Mouse (Mus musculus): ENCODE results near the gene Ptger4. TPM values are rescaled to one million over a fixed set of nuclear protein-coding genes. Genes with fewer than 3 reads are reported as not detected.

The Ptger4 gene
- total and polyA plus RNA-seq, 3 experiments: 4.4 to 6.5 (median 4.7) TPM

GRCm38 (mm10) chr15:5266095-5266494 lies 22.1 kb upstream of the Ptger4 start:
- in situ Hi-C loops (cut with MboI; ENCODE audit: low pct_ligation_motif_present, low pct_unique_long_range_greater_than_20kb, low sequenced_read_pairs): no loop called here
- Histone ChIP-seq H3K4me2 (ENCODE audit: insufficient read depth, low read depth, poor library complexity, severe bottlenecking) (no peak overlapping the region), H3K27me3 (replicated peaks) (no peaks in the 10 kb centered on the region), H3K36me3 (replicated peaks in 1 of 2; ENCODE audit: control insufficient read depth in 1 of 2, insufficient read depth in 1 of 2, low read length in 1 of 2) (no peaks in the 10 kb centered on the region), H3K9ac (ENCODE audit: insufficient read depth, low read depth) (no peak overlapping the region), H3K4me3 (replicated peaks in 1 of 3; ENCODE audit: low read depth in 2 of 3, low read length in 2 of 3, poor library complexity in 1 of 3) (no peak overlapping the region), H3K9me3 (replicated peaks; ENCODE audit: low read length) (no peaks in the 10 kb centered on the region), H3K4me1 (ENCODE audit: control insufficient read depth in 1 of 2, insufficient read depth in 2 of 2) (peaks cover 3 to 19% of the 10 kb centered on the region in 2 experiments), H3K79me2 (replicated peaks; ENCODE audit: control insufficient read depth, extremely low read depth, insufficient read depth, poor library complexity, severe bottlenecking) (no peaks in the 10 kb centered on the region), H3K27ac (ENCODE audit: insufficient read depth, low read depth) (no peak overlapping the region)
- TF ChIP-seq SMC3 (IDR thresholded peaks at IDR 0.05; ENCODE audit: low read depth, low read length) (no peak), POLR2A (IDR thresholded peaks at IDR 0.05; ENCODE audit: low read depth, low read length) (no peak), TBP (conservative IDR thresholded peaks at IDR 0.05; ENCODE audit: low read depth, low read length) (no peak), NELFE (IDR thresholded peaks at IDR 0.05; ENCODE audit: low read depth, low read length) (no peak), ETS1 (conservative IDR thresholded peaks at IDR 0.05; ENCODE audit: low read depth, low read length) (no peak), JUN (IDR thresholded peaks at IDR 0.05; ENCODE audit: insufficient read depth, low read depth, low read length) (no peak), RCOR1 (conservative IDR thresholded peaks at IDR 0.05; ENCODE audit: low read depth, low read length) (no peak), ZKSCAN1 (IDR thresholded peaks at IDR 0.05; ENCODE audit: borderline replicate concordance, low read depth, low read length) (no peak), MAFK (IDR thresholded peaks at IDR 0.05; ENCODE audit: insufficient replicate concordance, low read length) (no peak), POLR2AphosphoS2 (IDR thresholded peaks at IDR 0.05; ENCODE audit: low read depth, low read length) (no peak)
- DNase-seq (ENCODE audit: extremely low read depth): no peak
- dilution Hi-C loops (cut with MboI; ENCODE audit: extremely low pct_ligation_motif_present, extremely low pct_unique_long_range_greater_than_20kb, low sequenced_read_pairs): no loop called here

GRCm38 (mm10) chr15:5262874-5263504 lies 19.0 kb upstream of the Ptger4 start:
- Histone ChIP-seq H3K4me1 (ENCODE audit: control insufficient read depth in 1 of 2, insufficient read depth in 2 of 2) (peaks cover 3 to 19% of the 10 kb centered on the region in 2 experiments), H3K4me2 (ENCODE audit: insufficient read depth, low read depth, poor library complexity, severe bottlenecking) (peak overlapping the region; percentile 56), H3K9me3 (replicated peaks; ENCODE audit: low read length) (no peaks in the 10 kb centered on the region), H3K27ac (ENCODE audit: insufficient read depth, low read depth) (no peak overlapping the region), H3K79me2 (replicated peaks; ENCODE audit: control insufficient read depth, extremely low read depth, insufficient read depth, poor library complexity, severe bottlenecking) (no peaks in the 10 kb centered on the region), H3K27me3 (replicated peaks) (no peaks in the 10 kb centered on the region), H3K36me3 (replicated peaks in 1 of 2; ENCODE audit: control insufficient read depth in 1 of 2, insufficient read depth in 1 of 2, low read length in 1 of 2) (no peaks in the 10 kb centered on the region), H3K9ac (ENCODE audit: insufficient read depth, low read depth) (no peak overlapping the region), H3K4me3 (replicated peaks in 1 of 3; ENCODE audit: low read depth in 2 of 3, low read length in 2 of 3, poor library complexity in 1 of 3) (peak overlapping the region in 1 of 3 experiments; percentile 31)
- peak; percentile 53 for DNase-seq (ENCODE audit: extremely low read depth)
- dilution Hi-C loops (cut with MboI; ENCODE audit: extremely low pct_ligation_motif_present, extremely low pct_unique_long_range_greater_than_20kb, low sequenced_read_pairs): no loop called here
- TF ChIP-seq IRF4 (IDR thresholded peaks at IDR 0.05; ENCODE audit: low read depth, low read length) (peak; percentile 65; the same call in 1 of the 2 replicates), ZKSCAN1 (IDR thresholded peaks at IDR 0.05; ENCODE audit: borderline replicate concordance, low read depth, low read length) (no peak), ETS1 (conservative IDR thresholded peaks at IDR 0.05; ENCODE audit: low read depth, low read length) (peak; percentile 35; the same call in 1 of the 2 replicates), MAFK (IDR thresholded peaks at IDR 0.05; ENCODE audit: insufficient replicate concordance, low read length) (no peak), POLR2AphosphoS2 (IDR thresholded peaks at IDR 0.05; ENCODE audit: low read depth, low read length) (no peak), CHD2 (IDR thresholded peaks at IDR 0.05; ENCODE audit: low read length) (0 out of 2 replicates have a peak, but pooled peaks have one; percentile 9), NELFE (IDR thresholded peaks at IDR 0.05; ENCODE audit: low read depth, low read length) (0 out of 2 replicates have a peak, but pooled peaks have one; percentile 12), ZMIZ1 (IDR thresholded peaks at IDR 0.05; ENCODE audit: low read depth, low read length) (peak; percentile 53; the same call in 1 of the 2 replicates), SIN3A (IDR thresholded peaks at IDR 0.05; ENCODE audit: low read length) (peak; percentile 37; the same call in 1 of the 2 replicates), MEF2A (IDR thresholded peaks at IDR 0.05; ENCODE audit: borderline replicate concordance, low read depth, low read length) (no peak), EP300 (IDR thresholded peaks at IDR 0.05; ENCODE audit: low read length) (peak; percentile 38; the same call in 1 of the 2 replicates), TBP (conservative IDR thresholded peaks at IDR 0.05; ENCODE audit: low read depth, low read length) (peak; percentile 76), RAD21 (IDR thresholded peaks at IDR 0.05; ENCODE audit: low read depth, low read length) (no peak), SMC3 (IDR thresholded peaks at IDR 0.05; ENCODE audit: low read depth, low read length) (no peak), BHLHE40 (IDR thresholded peaks at IDR 0.05; ENCODE audit: low read depth, low read length) (peak; percentile 22; the same call in 1 of the 2 replicates), TCF12 (IDR thresholded peaks at IDR 0.05; ENCODE audit: low read depth, low read length) (peak; percentile 34; the same call in 1 of the 2 replicates), MAX (IDR thresholded peaks at IDR 0.05; ENCODE audit: low read length) (peak; percentile 31; the same call in 1 of the 2 replicates), E2F4 (IDR thresholded peaks at IDR 0.05; ENCODE audit: insufficient replicate concordance, low read depth, low read length) (no peak), MXI1 (IDR thresholded peaks at IDR 0.05; ENCODE audit: low read depth, low read length) (no peak)
- in situ Hi-C loops (cut with MboI; ENCODE audit: low pct_ligation_motif_present, low pct_unique_long_range_greater_than_20kb, low sequenced_read_pairs): no loop called here
